Mouse (Mus musculus): ENCODE results near the gene B3gnt9.

Gene B3gnt9

DNA sequence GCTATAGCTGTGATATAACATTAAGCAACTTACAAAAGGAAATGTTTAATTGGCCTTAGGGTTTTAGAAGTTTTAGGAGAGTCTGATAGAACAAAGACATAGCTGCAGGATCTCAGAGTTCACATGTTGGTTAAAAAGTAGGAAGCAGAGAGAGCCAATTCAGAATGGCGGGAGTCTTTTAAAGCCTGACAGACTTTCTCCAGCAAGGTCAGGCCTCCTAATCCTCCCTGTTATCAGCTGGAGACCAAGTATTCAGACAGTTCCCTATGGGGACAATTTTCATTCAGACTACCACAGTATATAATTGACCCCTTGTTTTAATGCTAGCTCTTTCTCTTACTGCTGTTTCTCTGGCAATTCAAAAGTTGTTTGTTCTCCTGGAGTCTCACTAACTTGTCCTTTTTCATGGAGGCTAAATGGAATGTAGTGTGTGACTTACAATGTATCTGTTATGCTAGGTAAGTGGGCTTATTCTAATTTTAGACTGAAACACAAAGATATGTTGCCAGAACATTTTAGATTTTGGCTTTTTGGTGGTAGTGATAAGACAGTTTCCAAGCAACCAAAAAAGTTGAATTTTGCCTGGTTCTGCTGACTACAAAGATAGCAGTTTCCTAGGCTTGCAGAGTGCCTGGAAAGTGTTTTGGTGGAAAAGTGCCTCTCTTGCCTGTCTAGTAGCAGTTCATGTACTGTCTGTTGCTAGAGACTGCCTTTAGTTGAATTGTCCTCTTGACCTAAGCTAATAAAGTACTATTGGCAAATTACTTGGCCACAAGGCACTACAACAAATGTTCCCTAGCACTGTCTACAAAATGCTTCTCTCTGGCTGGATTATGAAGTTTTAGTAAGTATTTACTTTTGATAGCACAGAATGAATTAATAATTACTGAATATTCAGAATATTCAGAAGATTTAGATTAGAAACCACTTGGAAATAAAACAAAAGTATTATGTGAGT, 45.5 kb downstream of the B3gnt9 start:
- no peak for DNase-seq (ENCODE audit: low spot score)

DNA sequence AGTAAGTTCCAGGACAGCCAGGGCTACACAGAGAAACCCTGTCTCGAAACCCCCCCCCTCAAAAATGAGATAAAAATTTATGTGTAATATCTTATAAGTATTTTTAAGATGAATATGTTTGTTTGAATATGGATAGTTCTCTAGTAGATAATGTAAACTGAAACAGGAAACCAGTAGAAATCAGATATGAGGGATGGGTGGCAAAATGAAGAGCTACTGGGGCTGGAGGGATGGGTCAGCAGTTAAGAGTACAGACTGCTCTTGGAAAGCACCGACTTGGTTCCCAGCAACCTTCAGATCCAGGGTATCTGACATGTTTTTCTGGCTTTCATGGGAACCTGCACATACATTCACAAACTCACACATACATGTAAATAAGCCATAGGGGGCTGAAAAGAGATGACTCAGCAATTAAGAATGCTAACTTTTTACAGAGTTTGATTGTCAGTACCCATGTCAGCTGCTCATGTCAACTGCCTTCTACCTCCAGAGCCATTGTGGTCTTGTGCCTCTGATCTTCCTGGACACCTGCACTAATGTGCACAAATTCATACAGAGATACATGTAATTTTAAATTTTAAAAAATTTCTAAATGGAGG, 47.2 kb downstream of the B3gnt9 start:
- DNase-seq (ENCODE audit: low spot score): no peak

DNA sequence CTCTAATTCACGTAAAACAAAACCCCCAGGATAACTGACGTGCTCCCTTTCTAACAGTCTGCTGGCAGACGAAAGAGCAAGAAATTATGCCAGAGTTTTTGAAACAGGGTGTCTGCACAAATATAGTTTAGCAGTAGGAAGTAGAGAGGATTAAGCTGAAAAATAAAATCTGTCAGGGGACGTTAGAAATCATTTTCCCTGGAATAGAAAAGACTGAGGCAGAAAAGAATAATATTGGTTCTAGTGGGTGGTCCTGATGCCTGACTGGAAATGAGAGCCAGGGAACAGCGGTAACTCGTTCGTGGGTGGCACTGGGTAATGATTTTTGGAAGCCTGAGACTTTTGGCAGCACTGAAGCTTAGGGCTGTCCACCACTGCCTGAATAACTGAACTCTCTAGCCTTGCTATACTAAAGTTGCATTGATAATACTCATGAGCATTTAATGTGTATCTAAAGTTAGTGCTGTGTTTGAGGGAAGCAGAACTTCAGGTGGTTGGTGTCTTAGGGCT, 48.1 kb downstream of the B3gnt9 start:
- DNase-seq (ENCODE audit: low spot score): no peak

- DNase-seq (ENCODE audit: low spot score): no peak
Observed at GRCm38 (mm10) chr8:105205748-105206147, 49.2 kb downstream of the B3gnt9 start.

Measured in ovary, adult 18-20 months (tissue).